Mouse (Mus musculus) liver, adult 2 months (tissue): ENCODE measurements at regions not wholly inside any gene's neighbourhood (a gene's known extent, or its start where the extent isn't known, plus 50 kb on each side); places are given as distances from the start of the nearest gene placed in this dataset.

ENCODE experiments used
- DNase-seq: peaks from one replicate; pipeline ENCODE4 v3.0.0-alpha.2; 2011; ENCODE audit warnings: low read depth, low spot score; ENCODE audit errors: extremely low read depth
- H3K27ac ChIP-seq: fragments of 200-500 bp; replicated peaks from 2 replicates; pipeline ENCODE4 v1.5.1; 2012; ENCODE audit warnings: low read depth, mild to moderate bottlenecking, control low read depth, inconsistent platforms, low read length; ENCODE audit not compliant: insufficient read depth
- H3K27me3 ChIP-seq: fragments of 200-500 bp; 2 replicates; pipeline ENCODE4 v1.6.1; 2012; ENCODE audit warnings: mild to moderate bottlenecking, moderate library complexity, low read length, inconsistent platforms; ENCODE audit not compliant: control insufficient read depth, insufficient read depth
- H3K36me3 ChIP-seq: fragments of 200-500 bp; 2 replicates; pipeline ENCODE4 v1.6.1; 2012; ENCODE audit warnings: low read length, inconsistent platforms; ENCODE audit not compliant: control insufficient read depth, insufficient read depth
- H3K4me1 ChIP-seq: fragments of 200-500 bp; 2 replicates; pipeline ENCODE4 v1.6.1; 2011; ENCODE audit warnings: low read length; ENCODE audit not compliant: control insufficient read depth, insufficient read depth
- H3K4me3 ChIP-seq: fragments of 200-500 bp; 2 replicates; pipeline ENCODE4 v1.5.1; 2011; ENCODE audit warnings: low read depth, mild to moderate bottlenecking, control low read depth, low read length, moderate library complexity; ENCODE audit not compliant: insufficient read depth
- H3K79me2 ChIP-seq: fragments of 200-500 bp; 2 replicates; pipeline ENCODE4 v1.6.1; 2012; ENCODE audit warnings: inconsistent platforms, mild to moderate bottlenecking, low read length, moderate library complexity; ENCODE audit not compliant: control insufficient read depth, insufficient read depth
- H3K9ac ChIP-seq: fragments of 200-500 bp; 2 replicates; pipeline ENCODE4 v1.6.1; 2012; ENCODE audit warnings: low read depth, mild to moderate bottlenecking, control low read depth, inconsistent platforms, low read length
- CTCF ChIP-seq: fragments of 200-500 bp; IDR thresholded peaks from 2 replicates; pipeline ENCODE4 v1.5.1; 2011; ENCODE audit warnings: low read depth, low read length, control low read depth
- POLR2A ChIP-seq: fragments of 200-500 bp; IDR thresholded peaks from 2 replicates; pipeline ENCODE4 v1.6.1; 2011; ENCODE audit warnings: low read length, control low read depth; ENCODE audit not compliant: insufficient read depth; ENCODE audit errors: extremely low read depth
- WGBS: fragments of 180-500 bp; shearing (Covaris S2); methylation state at CpG from one replicate; pipeline ENCODE4 v1.1.7; 2018; 5-methylcytosine and 5-hydroxymethylcytosine counted together

DNA sequence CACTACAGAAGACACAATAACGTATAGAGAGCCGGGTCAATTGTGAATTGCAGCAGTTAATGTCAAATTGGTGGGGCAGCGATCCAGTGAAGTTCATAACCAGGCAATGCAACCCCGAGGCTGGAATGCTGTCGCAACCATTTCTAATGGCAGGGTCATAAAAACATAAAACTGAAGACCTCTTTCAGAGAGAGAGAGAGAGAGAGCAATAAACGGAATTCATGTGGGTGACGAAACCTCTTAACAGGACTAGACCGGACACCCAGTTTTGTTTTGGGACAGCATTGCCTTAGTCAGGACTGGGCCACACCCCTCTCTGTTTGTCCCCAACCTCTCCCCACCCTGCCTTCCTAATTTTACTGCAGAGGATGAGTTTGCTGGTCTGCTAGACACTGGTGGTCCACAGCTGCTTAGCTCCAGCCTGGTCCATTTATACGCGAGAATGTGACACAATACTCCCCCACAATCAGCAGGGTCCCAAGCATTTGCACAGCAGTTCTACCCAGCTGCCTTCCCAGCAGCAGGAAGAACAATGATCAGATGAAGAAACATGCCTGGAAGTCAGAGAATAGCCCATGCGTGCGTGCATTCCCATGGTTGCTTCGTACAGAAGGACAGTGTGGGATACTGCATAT, 115.6 kb upstream of the Prickle1 start:
- no peaks in the 10 kb centered on the region for H3K27me3 ChIP-seq
- H3K79me2 ChIP-seq, result no peaks in the 10 kb centered on the region
- H3K36me3 ChIP-seq, result no peaks in the 10 kb centered on the region
- WGBS, result 90% methylated on average over 13 of the region's 13 CpGs
- no peak overlapping the region for H3K27ac ChIP-seq
- TF ChIP-seq POLR2A, result no peak
- TF ChIP-seq CTCF, result no peak
- no peaks in the 10 kb centered on the region; the same call in 1 of the 2 replicates for H3K4me1 ChIP-seq
- no peak for DNase-seq
- no peak overlapping the region for H3K9ac ChIP-seq
- no peak overlapping the region for H3K4me3 ChIP-seq

DNA sequence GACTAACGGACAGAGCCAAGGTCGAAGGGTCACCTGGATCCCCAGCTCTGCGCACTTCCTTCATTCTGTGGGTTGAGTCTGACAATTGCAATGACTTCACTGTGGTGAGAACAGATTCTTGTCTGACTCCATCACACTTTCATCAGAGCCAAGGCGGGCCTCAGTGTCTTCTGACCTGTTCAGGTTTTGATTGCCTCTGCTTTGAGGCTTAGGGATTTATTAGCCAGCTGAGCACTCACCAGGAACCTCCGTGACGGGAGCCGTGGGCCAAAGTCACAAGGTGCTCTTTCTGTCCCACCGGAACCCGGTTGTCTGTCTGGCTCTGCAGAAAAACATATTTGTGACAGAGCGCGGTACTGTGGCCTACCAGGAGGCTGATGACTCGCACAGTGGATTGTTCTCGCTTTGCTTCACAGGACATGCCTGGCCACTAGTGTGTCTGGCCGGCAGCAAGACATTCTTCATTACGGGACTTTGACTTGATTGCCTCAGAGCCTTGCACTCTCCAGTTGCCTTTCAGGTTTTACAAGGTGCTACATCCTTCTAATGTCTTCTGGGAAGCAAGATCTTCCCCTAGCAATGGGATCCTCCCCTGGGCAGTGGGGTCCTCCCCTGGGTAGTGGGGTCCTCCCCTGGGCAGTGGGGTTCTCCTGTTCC, 114.9 kb upstream of the Prickle1 start:
- no peak for DNase-seq
- no peak for TF ChIP-seq POLR2A
- no peak for TF ChIP-seq CTCF
- WGBS, result 91% methylated on average over 15 of the region's 15 CpGs
- Histone ChIP-seq H3K9ac (no peak overlapping the region), H3K36me3 (no peaks in the 10 kb centered on the region), H3K4me1 (no peaks in the 10 kb centered on the region; the same call in 1 of the 2 replicates), H3K79me2 (no peaks in the 10 kb centered on the region), H3K27me3 (no peaks in the 10 kb centered on the region), H3K27ac (no peak overlapping the region), H3K4me3 (no peak overlapping the region)

DNA sequence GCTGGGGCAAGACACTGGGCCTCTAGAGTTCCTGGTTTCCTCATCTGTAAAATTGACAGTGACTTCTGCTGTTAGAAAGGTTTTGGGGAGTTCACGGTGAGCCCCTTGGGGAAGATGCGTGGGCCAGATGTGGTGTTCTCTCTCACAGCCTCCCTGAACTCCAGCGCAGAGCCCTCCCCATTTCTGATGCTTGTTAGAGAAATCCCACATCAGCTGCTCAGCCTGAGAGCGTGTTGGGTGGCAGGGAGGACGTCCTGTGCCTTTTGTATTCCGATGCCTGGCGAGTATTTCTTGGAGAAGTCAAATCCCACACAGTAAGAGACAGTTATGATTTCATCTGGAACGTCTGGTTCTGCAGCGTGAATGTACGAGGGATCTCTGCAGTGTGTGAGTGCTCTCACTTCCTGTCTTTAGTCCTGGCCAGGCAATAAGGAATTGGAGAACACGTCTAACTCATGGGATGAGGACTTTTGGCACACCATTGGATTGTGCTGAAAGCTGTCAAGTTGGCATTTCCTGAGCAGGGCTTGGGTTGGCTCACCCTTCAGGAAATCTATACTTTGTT, 110.8 kb upstream of the Prickle1 start:
- H3K27me3 ChIP-seq, result no peaks in the 10 kb centered on the region
- no peak for DNase-seq
- H3K4me3 ChIP-seq, result no peak overlapping the region
- H3K27ac ChIP-seq, result no peak overlapping the region
- H3K36me3 ChIP-seq, result no peaks in the 10 kb centered on the region
- no peaks in the 10 kb centered on the region for H3K79me2 ChIP-seq
- WGBS, result 75% methylated on average over 11 of the region's 11 CpGs
- no peaks in the 10 kb centered on the region for H3K4me1 ChIP-seq
- TF ChIP-seq CTCF, result no peak
- no peak overlapping the region for H3K9ac ChIP-seq

DNA sequence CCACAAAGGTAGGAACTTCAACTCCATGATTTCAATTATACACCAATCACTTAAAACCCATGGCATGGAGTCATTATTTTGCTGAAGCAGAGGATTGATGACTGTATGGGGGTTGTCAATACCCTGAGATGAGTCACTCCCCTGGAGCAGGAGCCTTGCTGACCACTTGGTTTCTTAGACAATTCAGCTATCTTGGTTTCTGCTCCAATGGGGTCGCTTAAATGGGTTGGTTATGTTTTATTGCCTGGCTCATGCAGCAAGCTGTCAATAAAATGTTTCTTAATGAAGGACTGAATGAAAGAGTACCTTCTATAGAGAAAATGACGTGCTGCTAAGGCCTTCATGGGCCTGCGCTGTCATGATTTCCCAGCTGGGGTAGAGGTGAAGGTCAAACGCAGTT, 110.0 kb upstream of the Prickle1 start:
- Histone ChIP-seq H3K4me1 (no peaks in the 10 kb centered on the region), H3K79me2 (no peaks in the 10 kb centered on the region), H3K9ac (no peak overlapping the region), H3K27me3 (no peaks in the 10 kb centered on the region), H3K36me3 (no peaks in the 10 kb centered on the region), H3K4me3 (no peak overlapping the region), H3K27ac (no peak overlapping the region)
- no peak for TF ChIP-seq POLR2A
- no peak for TF ChIP-seq CTCF
- DNase-seq, result no peak
- 86% methylated on average over 4 of the region's 4 CpGs for WGBS

DNA sequence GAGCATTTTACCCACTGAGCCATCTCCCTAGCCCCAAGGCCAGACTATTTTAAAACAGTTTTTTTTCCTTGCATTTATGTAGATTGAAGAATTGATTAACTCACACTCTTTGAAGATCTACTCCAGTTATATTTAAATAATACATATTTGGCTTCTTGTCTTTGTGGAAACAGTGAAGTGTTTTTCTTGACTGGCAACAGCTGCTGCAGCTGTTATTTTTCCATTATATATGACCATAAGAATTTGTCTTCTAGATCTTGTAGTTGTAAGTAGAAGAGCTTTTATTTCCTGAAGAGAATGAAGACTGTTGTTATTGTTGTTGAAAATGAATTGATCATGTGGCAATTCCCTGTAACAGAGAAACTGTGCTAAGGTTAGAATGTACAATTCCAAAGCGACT, 109.4 kb upstream of the Prickle1 start:
- H3K4me1 ChIP-seq, result no peaks in the 10 kb centered on the region
- no peaks in the 10 kb centered on the region for H3K36me3 ChIP-seq
- H3K9ac ChIP-seq, result no peak overlapping the region
- no peaks in the 10 kb centered on the region for H3K27me3 ChIP-seq
- no peaks in the 10 kb centered on the region for H3K79me2 ChIP-seq
- no peak for DNase-seq
- no peak overlapping the region for H3K4me3 ChIP-seq
- no peak overlapping the region for H3K27ac ChIP-seq
- TF ChIP-seq CTCF (no peak), POLR2A (no peak)
- 77% methylated on average over 1 of the region's 1 CpGs for WGBS

DNA sequence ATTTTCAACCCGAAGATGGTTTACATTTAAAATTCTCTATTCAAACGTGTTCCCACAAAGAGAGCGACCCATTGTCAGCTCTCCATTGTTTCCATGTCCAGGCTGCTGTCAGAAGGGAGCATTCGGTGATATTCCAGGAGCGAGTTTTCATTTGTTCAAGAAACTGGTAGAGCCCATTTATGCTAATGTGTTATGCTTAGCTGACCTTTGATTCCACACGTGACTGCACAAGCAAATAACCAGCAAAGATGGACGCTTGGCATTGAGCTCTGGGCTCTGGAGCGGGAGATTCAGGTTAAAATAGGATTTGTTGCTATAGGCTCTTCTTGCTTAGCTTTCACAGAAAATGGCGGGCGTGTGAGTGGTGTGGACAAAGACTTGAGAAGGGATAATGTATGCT, 105.3 kb upstream of the Prickle1 start:
- Histone ChIP-seq H3K4me1 (no peaks in the 10 kb centered on the region), H3K9ac (no peak overlapping the region), H3K27ac (no peak overlapping the region), H3K36me3 (no peaks in the 10 kb centered on the region), H3K27me3 (no peaks in the 10 kb centered on the region), H3K4me3 (no peak overlapping the region), H3K79me2 (no peaks in the 10 kb centered on the region)
- no peak for DNase-seq
- WGBS, result 90% methylated on average over 10 of the region's 10 CpGs
- TF ChIP-seq CTCF, result no peak
- no peak for TF ChIP-seq POLR2A
